Mouse (Mus musculus): ENCODE measurements around the gene App.

GRCm38 (mm10) chr16:85038731-85039130, 134.8 kb downstream of the App start:
- TF ChIP-seq E2F4 (IDR thresholded peaks at IDR 0.05; ENCODE audit: insufficient read depth) (no peak), TCF12 (IDR thresholded peaks at IDR 0.05; ENCODE audit: insufficient read depth, poor library complexity, severe bottlenecking) (no peak), MAX (IDR thresholded peaks at IDR 0.05; ENCODE audit: low read depth) (no peak), USF1 (IDR thresholded peaks at IDR 0.05; ENCODE audit: low read depth) (no peak), SRF (IDR thresholded peaks at IDR 0.05; ENCODE audit: control insufficient read depth, insufficient read length, low read depth) (no peak), POLR2AphosphoS2 (IDR thresholded peaks at IDR 0.05; ENCODE audit: insufficient read length, low read depth) (no peak), REST (IDR thresholded peaks at IDR 0.05; ENCODE audit: insufficient read depth, insufficient read length) (no peak)

Data from myocyte (in vitro differentiated cells).